8 mouse cellular contexts compared by ENCODE assay signal in genomic region chr7:92743325-92743724, GRCm38 (mm10). TPM values are rescaled to one million over a fixed set of nuclear protein-coding genes. Genes with fewer than 3 reads are reported as not detected.
DNase-seq lines count a peak whose midpoint lies in the region; ATAC-seq and TF ChIP-seq lines count a peak whose summit lies in the region.

No protein-coding gene starts in this region.

- no peak for DNase-seq in heart, adult 9 months (ENCODE audit: low spot score in 2 of 2)
- DNase-seq in brain, embryonic 14.5 days (ENCODE audit: low read depth) = peak; percentile 34
- peak; percentile 38 for DNase-seq in induced T-regulatory cell, adult 2 months (ENCODE audit: low read depth)
- DNase-seq in ovary, postnatal 36 days (ENCODE audit: low spot score) = no peak
- no peak for DNase-seq in frontal cortex, postnatal 10 days (ENCODE audit: low spot score in 2 of 2)
- no peak for DNase-seq in spleen, adult 18-20 months

- no peak for TF ChIP-seq CTCF in brain, embryonic 14.5 days (IDR thresholded peaks at IDR 0.05; ENCODE audit: borderline replicate concordance, extremely low read depth, insufficient read depth, insufficient read length)

- peaks cover 2% of the 10 kb centered on the region; the same call in 1 of the 2 replicates for H3K36me3 ChIP-seq in heart, embryonic 15.5 days
- H3K36me3 ChIP-seq in myocyte (ENCODE audit: control insufficient read depth, insufficient read depth) = no peaks in the 10 kb centered on the region

- H3K79me2 ChIP-seq in myocyte (ENCODE audit: control insufficient read depth, insufficient read depth) = peaks cover 29% of the 10 kb centered on the region

- H3K27ac ChIP-seq in heart, embryonic 15.5 days = no peak overlapping the region

- peak overlapping the region; percentile 85 for H3K4me3 ChIP-seq in heart, embryonic 15.5 days
- peak overlapping the region; percentile 92 for H3K4me3 ChIP-seq in myocyte

- H3K9ac ChIP-seq in heart, embryonic 15.5 days = 0 out of 2 replicates have a peak overlapping the region, but pooled peaks have one; percentile 60

- WGBS in heart, embryonic 15.5 days = 23% methylated on average over 6 of the region's 6 CpGs

- peaks cover 22% of the 10 kb centered on the region for H3K4me1 ChIP-seq in heart, embryonic 15.5 days (replicated peaks)

- H3K4me2 ChIP-seq in heart, embryonic 15.5 days = peak overlapping the region; percentile 87
- peak overlapping the region; percentile 98 for H3K4me2 ChIP-seq in myocyte (ENCODE audit: low read depth)

- no peaks in the 10 kb centered on the region for H3K27me3 ChIP-seq in heart, embryonic 15.5 days
- H3K27me3 ChIP-seq in myocyte (ENCODE audit: control insufficient read depth, insufficient read depth, insufficient read length) = no peaks in the 10 kb centered on the region

- no peak for TF ChIP-seq POLR2A in brain, embryonic 14.5 days (IDR thresholded peaks at IDR 0.05; ENCODE audit: borderline replicate concordance, extremely low read depth, insufficient read depth, insufficient read length, poor library complexity, severe bottlenecking)
- no peak for TF ChIP-seq POLR2A in myocyte (IDR thresholded peaks at IDR 0.05; ENCODE audit: insufficient read length, low read depth)

- H3K9me3 ChIP-seq in heart, embryonic 15.5 days (replicated peaks) = no peaks in the 10 kb centered on the region

- ATAC-seq in heart, embryonic 15.5 days (replicated peaks; ENCODE audit: insufficient number of reproducible peaks, insufficient read depth, low FRiP score, low read depth) = no peak

- no peak overlapping the region for H3ac ChIP-seq in myocyte (ENCODE audit: control insufficient read depth, insufficient read length)

TF ChIP-seq in myocyte, 11 proteins besides CTCF, POLR2A, EP300 and RAD21:
- TF ChIP-seq CEBPB (IDR thresholded peaks at IDR 0.05; ENCODE audit: insufficient read depth, poor library complexity, severe bottlenecking) = no peak
- no peak for TF ChIP-seq MYOD1 (IDR thresholded peaks at IDR 0.05; ENCODE audit: control insufficient read depth in 1 of 3, insufficient read length in 2 of 3, low read depth in 2 of 3)
- TF ChIP-seq TCF12 (IDR thresholded peaks at IDR 0.05; ENCODE audit: insufficient read depth, poor library complexity, severe bottlenecking) = no peak
- no peak for TF ChIP-seq USF1 (IDR thresholded peaks at IDR 0.05; ENCODE audit: low read depth)
- no peak for TF ChIP-seq E2F4 (IDR thresholded peaks at IDR 0.05; ENCODE audit: insufficient read depth)
- no peak for TF ChIP-seq TCF3 (IDR thresholded peaks at IDR 0.05; ENCODE audit: insufficient read length, low read depth)
- TF ChIP-seq MAX (IDR thresholded peaks at IDR 0.05; ENCODE audit: low read depth) = no peak
- TF ChIP-seq POLR2AphosphoS2 (IDR thresholded peaks at IDR 0.05; ENCODE audit: insufficient read length, low read depth) = no peak
- TF ChIP-seq MYOG (IDR thresholded peaks at IDR 0.05; ENCODE audit: control insufficient read depth in 1 of 3, insufficient read depth in 1 of 3, insufficient read length in 2 of 3, low read depth in 2 of 3) = no peak
- no peak for TF ChIP-seq SRF (IDR thresholded peaks at IDR 0.05; ENCODE audit: control insufficient read depth, insufficient read length, low read depth)
- no peak for TF ChIP-seq REST (IDR thresholded peaks at IDR 0.05; ENCODE audit: insufficient read depth, insufficient read length)
TF ChIP-seq in myocyte: peak in this region for 0.

RNA-seq across cellular contexts. Expression of gene Rab30, which starts 1.9 kb away (rescaled TPM):
- 8.3 and 10.4 TPM in 2 replicates for polyA plus RNA-seq in heart, embryonic 15.5 days (2015; fragmentation: Nextera tagmentation; extraction: Ambion mirVana)
- 9.9 and 12.9 TPM in 2 replicates for polyA plus RNA-seq in brain, embryonic 14.5 days (2012; rRNA removed)
- 2.7 TPM for polyA plus RNA-seq in myocyte (2012; fragmentation: generic; extraction: Trizol)

Comparison
In these comparisons a context has a peak if more than half of its experiments do, and no peak if none do; other contexts are left out.
1. DNase-seq: peak in brain, embryonic 14.5 days (single experiment) and induced T-regulatory cell, adult 2 months (single experiment); none in heart, adult 9 months (0 of 2), ovary, postnatal 36 days (single experiment), frontal cortex, postnatal 10 days (0 of 2) and spleen, adult 18-20 months (0 of 2).